In genomic region chr15:90975914-90976313, GRCm38 (mm10) we compare ENCODE assay signal across 25 mouse cellular contexts.
DNase-seq lines count a peak whose midpoint lies in the region; ATAC-seq and TF ChIP-seq lines count a peak whose summit lies in the region.
"Had no signal": no experiment of that assay in that cellular context is flagged by ENCODE, and none has a peak within 500 bp of the region (broad histone marks: within the 10 kb centered on the region; RNA-seq: fewer than 3 reads in every experiment).

No protein-coding gene starts in this region.

- H3K36me3 ChIP-seq in hindbrain, embryonic 11.5 days (ENCODE audit: control insufficient read depth, insufficient read depth, low read length): peaks cover 20% of the 10 kb centered on the region
- H3K36me3 ChIP-seq in hindbrain, embryonic 13.5 days: peaks cover 48% of the 10 kb centered on the region
- H3K36me3 ChIP-seq in liver, adult 2 months (ENCODE audit: control insufficient read depth, insufficient read depth, low read length): peaks cover 32% of the 10 kb centered on the region
- peaks cover 34% of the 10 kb centered on the region for H3K36me3 ChIP-seq in neural tube, embryonic 15.5 days

- H3K4me1 ChIP-seq in hindbrain, embryonic 11.5 days (replicated peaks; ENCODE audit: control insufficient read depth, insufficient read depth, low read length): no peaks in the 10 kb centered on the region
- peaks cover 14% of the 10 kb centered on the region for H3K4me1 ChIP-seq in hindbrain, embryonic 13.5 days (replicated peaks)
- H3K4me1 ChIP-seq in liver, adult 2 months (ENCODE audit: control insufficient read depth, insufficient read depth, low read length): no peaks in the 10 kb centered on the region
- 0 out of 2 replicates have a peak, but pooled peaks cover 2% of the 10 kb centered on the region for H3K4me1 ChIP-seq in neural tube, embryonic 15.5 days
- no peaks in the 10 kb centered on the region for H3K4me1 ChIP-seq in cortical plate, adult 2 months (ENCODE audit: control insufficient read depth, insufficient read depth, low read length)
- H3K4me1 ChIP-seq: lung, embryonic 15.5 days had no signal

- H3K4me3 ChIP-seq in hindbrain, embryonic 11.5 days (ENCODE audit: low read depth, low read length): no peak overlapping the region
- no peak overlapping the region for H3K4me3 ChIP-seq in hindbrain, embryonic 13.5 days
- no peak overlapping the region for H3K4me3 ChIP-seq in liver, adult 2 months (ENCODE audit: insufficient read depth, low read depth, low read length)
- no peak overlapping the region for H3K4me3 ChIP-seq in neural tube, embryonic 15.5 days (replicated peaks)
- no peak overlapping the region for H3K4me3 ChIP-seq in cortical plate, adult 2 months (ENCODE audit: insufficient read depth, low read length)
- H3K4me3 ChIP-seq: limb, embryonic 13.5 days; lung, embryonic 15.5 days; midbrain, embryonic 13.5 days; myocyte had no signal

- DNase-seq in hindbrain, embryonic 11.5 days (ENCODE audit: low spot score): peak; percentile 27
- no peak for DNase-seq in liver, adult 2 months (ENCODE audit: extremely low read depth, low read depth, low spot score)
- DNase-seq in liver: no peak
- peak; percentile 9 for DNase-seq in neural tube, embryonic 10.5 days (ENCODE audit: extremely low spot score, low spot score)
- DNase-seq in cerebellum, adult 11-12 months: no peak
- DNase-seq: adrenal gland, postnatal 10 days; cerebellum, adult 11 months; cerebellum, postnatal 14 days; embryo, embryonic 11 days; heart, postnatal 14 days; kidney, adult 11 months; layer of hippocampus, adult 9-11 months; thymus, postnatal 36 days had no signal

- no peaks in the 10 kb centered on the region for H3K79me2 ChIP-seq in liver, adult 2 months (ENCODE audit: control insufficient read depth, insufficient read depth, low read length)

- ATAC-seq in hindbrain, embryonic 11.5 days (ENCODE audit: low FRiP score): no peak
- no peak for ATAC-seq in hindbrain, embryonic 13.5 days (ENCODE audit: low FRiP score)
- no peak for ATAC-seq in neural tube, embryonic 15.5 days (ENCODE audit: low FRiP score)
- ATAC-seq: activated CD4-positive, CD25-positive, alpha-beta regulatory T cell, adult 4 months; forebrain, embryonic 16.5 days; midbrain, embryonic 13.5 days had no signal

- H3K9me3 ChIP-seq in hindbrain, embryonic 11.5 days (ENCODE audit: control insufficient read depth, low read length): no peaks in the 10 kb centered on the region
- H3K9me3 ChIP-seq in hindbrain, embryonic 13.5 days: no peaks in the 10 kb centered on the region
- H3K9me3 ChIP-seq in neural tube, embryonic 15.5 days (replicated peaks): no peaks in the 10 kb centered on the region
- H3K9me3 ChIP-seq: lung, embryonic 15.5 days had no signal

- no peak overlapping the region for H3K4me2 ChIP-seq in hindbrain, embryonic 11.5 days (replicated peaks; ENCODE audit: low read depth, low read length)
- H3K4me2 ChIP-seq in hindbrain, embryonic 13.5 days: no peak overlapping the region
- H3K4me2 ChIP-seq in neural tube, embryonic 15.5 days: no peak overlapping the region
- H3K4me2 ChIP-seq: heart, embryonic 11.5 days; hindbrain, embryonic 14.5 days; limb, embryonic 13.5 days; lung, embryonic 15.5 days; midbrain, embryonic 13.5 days had no signal

- 74% methylated on average over 5 of the region's 5 CpGs for WGBS in hindbrain, embryonic 11.5 days
- WGBS in hindbrain, embryonic 13.5 days: 73% methylated on average over 5 of the region's 5 CpGs
- WGBS in liver, adult 2 months: 74% methylated on average over 5 of the region's 5 CpGs
- WGBS in neural tube, embryonic 15.5 days: 78% methylated on average over 5 of the region's 5 CpGs

- no peaks in the 10 kb centered on the region for H3K27me3 ChIP-seq in hindbrain, embryonic 11.5 days (ENCODE audit: control insufficient read depth, insufficient read depth, low read length)
- no peaks in the 10 kb centered on the region for H3K27me3 ChIP-seq in hindbrain, embryonic 13.5 days
- no peaks in the 10 kb centered on the region for H3K27me3 ChIP-seq in liver, adult 2 months (ENCODE audit: control insufficient read depth, insufficient read depth, low read length)
- H3K27me3 ChIP-seq in neural tube, embryonic 15.5 days (replicated peaks): no peaks in the 10 kb centered on the region
- H3K27me3 ChIP-seq: CH12.LX; limb, embryonic 13.5 days; lung, embryonic 15.5 days; midbrain, embryonic 13.5 days had no signal

- H3K27ac ChIP-seq in hindbrain, embryonic 11.5 days (ENCODE audit: low read depth, low read length): no peak overlapping the region
- H3K27ac ChIP-seq in hindbrain, embryonic 13.5 days: no peak overlapping the region
- no peak overlapping the region for H3K27ac ChIP-seq in liver, adult 2 months (replicated peaks; ENCODE audit: insufficient read depth, low read depth, low read length)
- H3K27ac ChIP-seq in neural tube, embryonic 15.5 days (replicated peaks): no peak overlapping the region
- no peak overlapping the region for H3K27ac ChIP-seq in cortical plate, adult 2 months (ENCODE audit: insufficient read depth, low read length)
- H3K27ac ChIP-seq: hindbrain, embryonic 14.5 days; limb, embryonic 13.5 days; lung, embryonic 15.5 days; midbrain, embryonic 13.5 days had no signal

- 0 out of 2 replicates have a peak, but pooled peaks have one; percentile 1 for TF ChIP-seq CTCF in liver, adult 2 months (IDR thresholded peaks at IDR 0.05; ENCODE audit: low read depth, low read length)
- peak; percentile 7; the same call in 1 of the 2 replicates for TF ChIP-seq CTCF in cortical plate, adult 2 months (IDR thresholded peaks at IDR 0.05; ENCODE audit: extremely low read depth, insufficient read depth, low read length)

- no peak overlapping the region for H3K9ac ChIP-seq in hindbrain, embryonic 11.5 days (ENCODE audit: low read depth, low read length)
- no peak overlapping the region for H3K9ac ChIP-seq in hindbrain, embryonic 13.5 days
- no peak overlapping the region for H3K9ac ChIP-seq in liver, adult 2 months (ENCODE audit: low read depth, low read length)
- no peak overlapping the region for H3K9ac ChIP-seq in neural tube, embryonic 15.5 days (replicated peaks)
- H3K9ac ChIP-seq: hindbrain, embryonic 14.5 days; limb, embryonic 13.5 days; lung, embryonic 15.5 days; midbrain, embryonic 13.5 days had no signal

- TF ChIP-seq POLR2A in liver, adult 2 months (IDR thresholded peaks at IDR 0.05; ENCODE audit: extremely low read depth, insufficient read depth, low read length): no peak
- TF ChIP-seq POLR2A in cortical plate, adult 2 months (IDR thresholded peaks at IDR 0.05; ENCODE audit: extremely low read depth, insufficient read depth, low read length): no peak

Comparison
In these comparisons a context has a peak if more than half of its experiments do, and no peak if none do; other contexts are left out.
1. DNase-seq: peak in hindbrain, embryonic 11.5 days (single experiment) and neural tube, embryonic 10.5 days (single experiment); none in liver, adult 2 months (single experiment), liver (single experiment) and cerebellum, adult 11-12 months (single experiment).